Mouse (Mus musculus) neural tube, embryonic 14.5 days (tissue): ENCODE measurements around the gene Il9r. TPM values are rescaled to one million over a fixed set of nuclear protein-coding genes. Genes with fewer than 3 reads are reported as not detected.

Experiments
- ATAC-seq: fragments of 200-750 bp; cut with Nextera tagmentation; 2 replicates; pipeline ENCODE4 v1.8.0; 2017; ENCODE audit warnings: low read depth, mild to moderate bottlenecking, moderate TSS enrichment, moderate library complexity
- H3K27ac ChIP-seq: fragments of 300-500 bp; sonication (generic); 2 replicates; pipeline ENCODE4 v1.5.1; 2014; ENCODE audit warnings: low read depth, mild to moderate bottlenecking, control low read depth, low read length, moderate library complexity, mixed read lengths
- H3K27me3 ChIP-seq: fragments of 300-500 bp; sonication (generic); 2 replicates; pipeline ENCODE4 v1.6.1; 2014; ENCODE audit warnings: low read length; ENCODE audit not compliant: control insufficient read depth, insufficient read depth
- H3K36me3 ChIP-seq: fragments of 300-500 bp; sonication (generic); 2 replicates; pipeline ENCODE4 v1.6.1; 2014; ENCODE audit warnings: low read length, mixed read lengths; ENCODE audit not compliant: control insufficient read depth, insufficient read depth
- H3K4me1 ChIP-seq: fragments of 300-500 bp; sonication (generic); 2 replicates; pipeline ENCODE4 v1.6.1; 2014; ENCODE audit warnings: low read length; ENCODE audit not compliant: control insufficient read depth, insufficient read depth
- H3K4me2 ChIP-seq: fragments of 300-500 bp; sonication (generic); 2 replicates; pipeline ENCODE4 v1.6.1; 2014; ENCODE audit warnings: mild to moderate bottlenecking, low read depth, low read length, control low read depth
- H3K4me3 ChIP-seq: fragments of 300-500 bp; sonication (generic); 2 replicates; pipeline ENCODE4 v1.5.1; 2014; ENCODE audit warnings: low read depth, low read length, control low read depth, mixed read lengths
- H3K9ac ChIP-seq: fragments of 300-500 bp; sonication (generic); replicated peaks from 2 replicates; pipeline ENCODE4 v1.6.1; 2014; ENCODE audit warnings: low read depth, mild to moderate bottlenecking, control low read depth, low read length, mixed read lengths
- H3K9me3 ChIP-seq: fragments of 300-500 bp; sonication (generic); 2 replicates; pipeline ENCODE4 v1.6.1; 2016; ENCODE audit warnings: low read length; ENCODE audit not compliant: control insufficient read depth
- WGBS: fragments of 180-500 bp; shearing (Covaris S2); extraction: QIAGEN DNeasy Blood & Tissue Kit; methylation state at CpG from one replicate; pipeline ENCODE4 v1.1.7; 2014; 5-methylcytosine and 5-hydroxymethylcytosine counted together
- polyA plus RNA-seq: library from polyadenylated mRNA; unstranded; fragments of >200 nt; fragmentation: Nextera tagmentation; extraction: Ambion mirVana; gene quantifications from 2 replicates; pipeline ENCODE4 v1.2.1, GENCODE M21; 2014

Gene Il9r
- polyA plus RNA-seq, 1 experiment from 2014 or later, result not detected

- H3K9me3 ChIP-seq, result no peaks in the 10 kb centered on the region
- H3K27me3 ChIP-seq, result no peaks in the 10 kb centered on the region
- ATAC-seq, result no peak
- no peak overlapping the region for H3K9ac ChIP-seq
- H3K4me2 ChIP-seq, result no peak overlapping the region
- H3K4me3 ChIP-seq, result no peak overlapping the region
- H3K36me3 ChIP-seq, result no peaks in the 10 kb centered on the region
- H3K27ac ChIP-seq, result no peak overlapping the region
- no peaks in the 10 kb centered on the region for H3K4me1 ChIP-seq
- WGBS, result 71% methylated on average over 6 of the region's 6 CpGs
Measured at GRCm38 (mm10) chr11:32196727-32197126, 3.4 kb downstream of the Il9r start.

- Histone ChIP-seq H3K4me2 (no peak overlapping the region), H3K4me3 (no peak overlapping the region), H3K9me3 (no peaks in the 10 kb centered on the region), H3K9ac (no peak overlapping the region), H3K27me3 (no peaks in the 10 kb centered on the region), H3K27ac (no peak overlapping the region), H3K4me1 (no peaks in the 10 kb centered on the region), H3K36me3 (no peaks in the 10 kb centered on the region)
- WGBS, result 44% methylated on average over 11 of the region's 11 CpGs
- ATAC-seq, result no peak
Measured at GRCm38 (mm10) chr11:32195867-32196540, 4.1 kb downstream of the Il9r start.

GRCm38 (mm10) chr11:32194626-32195025, 5.5 kb downstream of the Il9r start:
- 87% methylated on average over 5 of the region's 5 CpGs for whole genome bisulfite sequencing
- H3K9me3 ChIP-seq, result no peaks in the 10 kb centered on the region

GRCm38 (mm10) chr11:32194086-32194485, 6.0 kb downstream of the Il9r start:
- no peak overlapping the region for H3K27ac ChIP-seq
- H3K27me3 ChIP-seq, result no peaks in the 10 kb centered on the region
- no peaks in the 10 kb centered on the region for H3K36me3 ChIP-seq
- no peaks in the 10 kb centered on the region for H3K4me1 ChIP-seq
- no peak for ATAC-seq
- H3K4me2 ChIP-seq, result no peak overlapping the region
- WGBS, result 85% methylated on average over 10 of the region's 10 CpGs
- no peaks in the 10 kb centered on the region for H3K9me3 ChIP-seq
- H3K4me3 ChIP-seq, result no peak overlapping the region
- no peak overlapping the region for H3K9ac ChIP-seq

More at GRCm38 (mm10) chr11:32194626-32195025, 5.5 kb downstream of the Il9r start:
- Histone ChIP-seq H3K27ac (no peak overlapping the region), H3K9ac (no peak overlapping the region), H3K36me3 (no peaks in the 10 kb centered on the region), H3K4me3 (no peak overlapping the region), H3K4me2 (no peak overlapping the region), H3K4me1 (no peaks in the 10 kb centered on the region), H3K27me3 (no peaks in the 10 kb centered on the region)
- no peak for ATAC-seq

GRCm38 (mm10) chr11:32193156-32193555, 6.9 kb downstream of the Il9r start:
- H3K4me3 ChIP-seq, result no peak overlapping the region
- no peaks in the 10 kb centered on the region for H3K36me3 ChIP-seq
- 88% methylated on average over 10 of the region's 10 CpGs for WGBS
- no peak overlapping the region for H3K4me2 ChIP-seq
- H3K9ac ChIP-seq, result no peak overlapping the region
- no peak overlapping the region for H3K27ac ChIP-seq
- no peaks in the 10 kb centered on the region for H3K27me3 ChIP-seq
- H3K9me3 ChIP-seq, result no peaks in the 10 kb centered on the region
- H3K4me1 ChIP-seq, result no peaks in the 10 kb centered on the region
- no peak for ATAC-seq

- Histone ChIP-seq H3K4me2 (no peak overlapping the region), H3K4me3 (no peak overlapping the region), H3K27me3 (no peaks in the 10 kb centered on the region), H3K36me3 (no peaks in the 10 kb centered on the region), H3K27ac (no peak overlapping the region), H3K9me3 (no peaks in the 10 kb centered on the region), H3K4me1 (no peaks in the 10 kb centered on the region), H3K9ac (no peak overlapping the region)
- 67% methylated on average over 13 of the region's 13 CpGs for WGBS
- ATAC-seq, result no peak
Measured at GRCm38 (mm10) chr11:32190603-32191110, 9.4 kb downstream of the Il9r start.

- no peaks in the 10 kb centered on the region for H3K4me1 ChIP-seq
- H3K9ac ChIP-seq, result no peak overlapping the region
- H3K4me3 ChIP-seq, result no peak overlapping the region
- H3K9me3 ChIP-seq, result no peaks in the 10 kb centered on the region
- no peak for ATAC-seq
- H3K27ac ChIP-seq, result no peak overlapping the region
- H3K27me3 ChIP-seq, result no peaks in the 10 kb centered on the region
- 79% methylated on average over 9 of the region's 9 CpGs for WGBS
- H3K4me2 ChIP-seq, result no peak overlapping the region
- H3K36me3 ChIP-seq, result no peaks in the 10 kb centered on the region
Measured at GRCm38 (mm10) chr11:32190119-32190518, 10.0 kb downstream of the Il9r start.

GRCm38 (mm10) chr11:32189434-32189833, 10.6 kb downstream of the Il9r start:
- no peaks in the 10 kb centered on the region for H3K27me3 ChIP-seq
- no peak for ATAC-seq
- no peaks in the 10 kb centered on the region for H3K36me3 ChIP-seq
- no peak overlapping the region for H3K4me3 ChIP-seq
- WGBS, result 68% methylated on average over 5 of the region's 5 CpGs
- H3K4me1 ChIP-seq, result no peaks in the 10 kb centered on the region
- H3K9ac ChIP-seq, result no peak overlapping the region
- H3K4me2 ChIP-seq, result no peak overlapping the region
- H3K9me3 ChIP-seq, result no peaks in the 10 kb centered on the region
- H3K27ac ChIP-seq, result no peak overlapping the region

- no peaks in the 10 kb centered on the region for H3K4me1 ChIP-seq
- no peak for ATAC-seq
- H3K9ac ChIP-seq, result no peak overlapping the region
- H3K4me2 ChIP-seq, result no peak overlapping the region
- H3K27me3 ChIP-seq, result no peaks in the 10 kb centered on the region
- no peaks in the 10 kb centered on the region for H3K36me3 ChIP-seq
- H3K9me3 ChIP-seq, result no peaks in the 10 kb centered on the region
- no peak overlapping the region for H3K4me3 ChIP-seq
- H3K27ac ChIP-seq, result no peak overlapping the region
- 83% methylated on average over 12 of the region's 12 CpGs for WGBS
Measured at GRCm38 (mm10) chr11:32188881-32189280, 11.2 kb downstream of the Il9r start.
